Mouse (Mus musculus) left cerebral cortex, postnatal 25 days (tissue): ENCODE measurements at regions not wholly inside any gene's neighbourhood (a gene's known extent, or its start where the extent isn't known, plus 50 kb on each side); places are given as distances from the start of the nearest gene placed in this dataset.

Source experiments
- DNase-seq, 2 experiments: peaks; one replicate each; pipeline ENCODE4 v3.0.0; 2022; ENCODE audit warnings: low spot score in 2 of 2, mixed read lengths in 1 of 2
- intact Hi-C: fragments of 180-260 bp; cut with DNase I; formaldehyde crosslinking; loops from one replicate; pipeline ENCODE4 v1.15.1; 2025

GRCm38 (mm10) chr3:72825618-72826017 is 142.0 kb downstream of the Sis start:
- intact Hi-C loops, result no loop called here
- no peak for DNase-seq

- intact Hi-C loops, result no loop called here
- DNase-seq, result no peak
Observed at GRCm38 (mm10) chr3:72823148-72823547, 144.5 kb downstream of the Sis start.

DNA sequence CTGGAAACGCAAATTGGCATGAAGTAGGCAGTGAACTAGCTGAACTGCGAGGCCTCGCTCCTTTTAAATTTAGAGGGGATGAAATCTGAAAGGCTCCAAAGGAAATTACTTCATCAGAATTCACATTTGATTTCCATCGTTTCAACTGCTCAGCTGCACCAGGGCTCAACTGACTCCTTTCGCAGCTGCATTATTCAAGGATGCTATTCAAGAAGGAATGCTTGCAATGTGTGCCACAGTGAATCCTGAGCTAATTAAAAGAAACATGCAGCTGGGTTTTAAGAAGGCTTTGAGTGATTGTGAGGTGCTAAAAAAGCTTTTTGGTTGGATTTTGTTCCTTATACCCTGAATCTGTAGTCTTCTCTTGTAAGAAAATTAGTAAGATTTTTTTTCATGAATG is 177.1 kb downstream of the Sis start:
- intact Hi-C loops, result no loop called here
- DNase-seq, result peak; percentile 3 to 40
